Mouse (Mus musculus) G1E-ER4 (cell line): ENCODE results near the gene Ifnab. TPM values are rescaled to one million over a fixed set of nuclear protein-coding genes. Genes with fewer than 3 reads are reported as not detected.

Experiments
- GATA1 ChIP-seq: IDR thresholded peaks from one replicate; pipeline ENCODE4 v1.8.0; 2012; ENCODE audit warnings: low read length, inconsistent platforms
- polyA plus RNA-seq: library from polyadenylated mRNA; stranded (reverse); fragments of >175 nt; gene quantifications from 2 replicates; pipeline ENCODE4 v1.2.3, GENCODE M21; 2012

The Ifnab gene
- polyA plus RNA-seq, result not detected in 2 replicates

DNA sequence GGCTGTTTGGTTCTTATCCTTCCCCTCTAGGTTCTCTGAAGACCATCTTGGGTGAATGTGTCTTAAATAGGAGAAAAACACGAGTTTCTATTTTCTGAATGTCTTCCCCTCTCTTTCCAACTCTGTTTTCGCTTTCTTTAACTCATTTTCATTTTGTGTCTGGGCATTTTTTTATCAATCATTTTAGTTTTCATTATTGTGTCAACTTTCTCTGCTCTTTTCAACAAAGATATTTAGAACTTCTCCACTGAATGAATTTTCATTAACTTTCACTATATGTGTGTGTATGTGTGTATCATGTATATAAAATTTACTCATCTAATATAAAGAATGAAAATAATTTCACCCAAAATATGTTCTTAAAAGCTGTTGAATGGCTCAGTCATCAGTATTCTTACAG lies at the start of gene Ifnab:
TSS of gene Ifnab (minus strand) at position 101 of the 400 bp plus-strand sequence.
- TF ChIP-seq GATA1, result no peak

DNA sequence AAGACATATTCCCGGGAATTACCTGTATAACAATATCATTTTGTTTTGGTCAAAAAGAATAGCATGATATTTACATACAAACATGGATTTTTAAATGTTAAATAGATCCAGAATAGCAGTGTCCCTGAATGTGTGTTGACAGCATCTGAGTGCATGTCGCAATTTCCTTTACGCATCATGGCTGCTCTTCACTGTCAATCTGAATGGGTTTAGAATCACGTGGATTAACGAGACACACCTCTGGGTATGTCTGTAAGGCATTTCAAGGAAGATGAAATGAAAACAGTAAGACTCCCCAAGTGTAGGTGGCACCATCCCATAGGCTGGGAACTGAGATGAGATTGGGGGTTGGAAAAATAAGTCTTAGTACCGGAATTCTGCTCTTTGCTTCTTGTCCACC lies 47.9 kb upstream of the Ifnab start:
- TF ChIP-seq GATA1, result no peak

DNA sequence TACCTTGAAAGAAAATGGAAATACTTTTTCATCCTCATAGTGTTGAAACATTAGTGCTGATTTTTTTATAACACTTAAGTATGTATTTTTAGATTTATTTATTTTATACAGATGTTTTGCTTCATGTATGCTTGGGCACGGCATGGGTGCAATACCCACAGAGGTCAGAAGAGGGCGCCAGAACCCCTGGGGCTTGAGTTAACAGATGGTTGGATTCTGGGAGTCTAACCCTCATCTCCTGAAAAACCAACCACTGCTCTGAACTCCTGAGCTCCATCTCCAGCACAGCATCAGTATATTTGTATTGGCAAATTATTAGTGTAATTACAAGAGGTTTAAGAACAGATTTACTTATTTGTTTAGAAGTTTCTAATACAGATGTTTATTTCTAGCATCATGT lies 47.3 kb upstream of the Ifnab start:
- TF ChIP-seq GATA1, result no peak

- TF ChIP-seq GATA1, result no peak
Measured at GRCm38 (mm10) chr4:88727324-88727723, 36.2 kb upstream of the Ifnab start.

- TF ChIP-seq GATA1, result no peak
Measured at GRCm38 (mm10) chr4:88726727-88727126, 35.6 kb upstream of the Ifnab start.

DNA sequence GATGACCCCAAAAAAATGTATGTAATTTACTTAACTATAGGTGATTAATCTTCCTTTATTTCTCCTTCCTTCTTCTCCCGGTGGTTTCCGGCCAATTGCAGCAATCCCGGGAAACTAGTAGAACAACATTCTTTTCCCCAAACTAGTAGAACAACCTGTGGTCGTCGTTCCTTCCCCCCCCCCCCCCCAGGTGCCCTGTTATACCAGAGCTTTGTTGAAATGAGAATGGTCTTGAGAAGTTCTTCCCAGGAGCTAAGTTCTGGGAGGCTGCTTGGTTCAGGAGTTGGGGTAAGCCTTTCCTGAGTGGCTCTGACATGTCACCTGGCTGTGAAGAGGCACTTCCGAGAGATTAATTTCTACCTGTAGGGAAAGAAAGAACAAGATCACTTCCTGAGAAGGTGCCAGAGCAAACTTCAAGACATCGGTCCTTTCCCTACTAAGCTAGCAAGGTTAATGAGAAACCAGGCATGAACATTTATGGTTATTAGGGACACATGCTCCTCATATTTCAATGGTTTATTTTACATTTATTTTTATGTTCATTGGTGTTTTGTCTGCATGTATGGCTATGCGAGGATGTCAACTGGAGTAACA lies 32.4 kb upstream of the Ifnab start:
- TF ChIP-seq GATA1, result no peak

GRCm38 (mm10) chr4:88721791-88722721 lies 30.9 kb upstream of the Ifnab start, which contains the start of the genes Gm26566 and Klhl9:
Gm26566 (plus strand) TSS chr4:88721805.
Klhl9 (minus strand) TSS chr4:88722465.
- TF ChIP-seq GATA1, result no peak

- TF ChIP-seq GATA1, result no peak
Measured at GRCm38 (mm10) chr4:88718715-88719114, 27.6 kb upstream of the Ifnab start.

- TF ChIP-seq GATA1, result no peak
Measured at GRCm38 (mm10) chr4:88715059-88715458, 23.9 kb upstream of the Ifnab start.

GRCm38 (mm10) chr4:88714281-88714680 lies 23.1 kb upstream of the Ifnab start:
- TF ChIP-seq GATA1, result no peak

DNA sequence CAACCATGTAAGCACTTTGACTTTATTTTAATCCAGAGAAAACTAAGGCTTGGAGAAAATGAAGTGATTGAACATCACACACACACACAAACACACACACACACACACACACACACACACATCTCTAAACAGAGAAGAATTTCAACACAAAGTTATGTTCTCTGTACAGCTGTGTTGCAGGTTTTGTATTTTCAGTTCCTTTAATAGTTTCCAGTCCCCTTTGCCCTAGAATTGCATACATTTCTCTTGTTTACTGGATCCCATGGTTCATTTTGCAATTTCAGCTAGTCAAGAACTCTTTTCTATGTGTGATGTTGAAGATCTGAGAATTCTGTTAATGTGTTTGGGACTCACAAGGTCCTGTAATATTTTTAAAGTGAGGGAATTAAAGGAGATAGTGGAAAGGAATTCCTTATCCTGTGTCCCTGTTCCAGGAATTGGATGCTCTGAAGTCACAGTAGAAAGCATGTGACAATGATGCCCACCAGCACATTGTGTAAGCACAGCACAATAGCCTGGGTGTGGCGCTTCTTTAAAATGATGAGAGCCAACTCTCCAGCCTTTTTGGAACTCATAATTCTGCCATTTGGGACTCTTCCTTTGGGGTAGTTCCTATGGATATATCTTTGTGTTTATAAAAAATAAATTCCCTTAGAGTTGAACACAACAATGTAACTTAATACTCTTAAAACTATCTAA lies 16.1 kb upstream of the Ifnab start:
- TF ChIP-seq GATA1, result no peak

DNA sequence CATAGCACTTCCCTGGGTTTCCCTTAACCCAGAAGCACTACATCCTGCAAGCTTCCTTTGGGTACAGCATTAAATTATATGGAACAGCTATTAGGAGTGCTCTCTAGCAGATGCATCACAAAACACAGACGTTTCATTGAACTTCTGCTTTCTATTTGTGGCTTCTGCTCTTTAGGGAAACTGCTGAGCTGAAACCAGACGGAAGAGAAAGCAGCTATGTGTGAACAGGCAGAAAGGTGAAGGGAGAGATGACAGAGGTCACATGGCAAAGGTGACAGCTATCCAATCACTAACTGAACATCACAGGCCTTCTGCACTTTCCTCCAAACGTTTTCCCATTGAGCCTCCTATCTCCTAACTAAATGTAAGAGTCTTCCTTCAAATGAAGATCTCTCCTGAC lies 14.8 kb upstream of the Ifnab start:
- no peak for TF ChIP-seq GATA1

GRCm38 (mm10) chr4:88699301-88699700 lies 8.1 kb upstream of the Ifnab start:
- no peak for TF ChIP-seq GATA1

- no peak for TF ChIP-seq GATA1
Measured at GRCm38 (mm10) chr4:88698781-88699180, 7.6 kb upstream of the Ifnab start.

DNA sequence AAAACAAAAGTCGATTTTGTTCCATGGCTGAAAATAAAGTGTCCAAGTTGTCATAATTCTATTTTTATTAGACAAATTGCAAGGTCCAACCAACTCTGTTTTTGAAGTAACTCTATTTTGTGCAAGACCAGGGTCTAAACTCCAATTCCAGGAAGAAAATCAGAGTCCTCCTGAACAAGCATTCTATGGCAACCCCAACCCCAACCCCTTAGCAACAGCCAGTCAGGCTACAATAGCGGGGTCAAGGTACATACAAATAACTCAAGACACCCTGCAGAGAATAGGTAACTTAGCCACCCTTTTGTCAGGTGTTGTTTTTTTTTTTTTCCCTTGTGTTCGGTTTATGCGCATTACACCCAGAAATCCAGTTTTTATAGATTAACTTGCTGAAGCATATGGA lies 6.6 kb upstream of the Ifnab start:
- no peak for TF ChIP-seq GATA1

GRCm38 (mm10) chr4:88697108-88697507 lies 5.9 kb upstream of the Ifnab start:
- no peak for TF ChIP-seq GATA1

DNA sequence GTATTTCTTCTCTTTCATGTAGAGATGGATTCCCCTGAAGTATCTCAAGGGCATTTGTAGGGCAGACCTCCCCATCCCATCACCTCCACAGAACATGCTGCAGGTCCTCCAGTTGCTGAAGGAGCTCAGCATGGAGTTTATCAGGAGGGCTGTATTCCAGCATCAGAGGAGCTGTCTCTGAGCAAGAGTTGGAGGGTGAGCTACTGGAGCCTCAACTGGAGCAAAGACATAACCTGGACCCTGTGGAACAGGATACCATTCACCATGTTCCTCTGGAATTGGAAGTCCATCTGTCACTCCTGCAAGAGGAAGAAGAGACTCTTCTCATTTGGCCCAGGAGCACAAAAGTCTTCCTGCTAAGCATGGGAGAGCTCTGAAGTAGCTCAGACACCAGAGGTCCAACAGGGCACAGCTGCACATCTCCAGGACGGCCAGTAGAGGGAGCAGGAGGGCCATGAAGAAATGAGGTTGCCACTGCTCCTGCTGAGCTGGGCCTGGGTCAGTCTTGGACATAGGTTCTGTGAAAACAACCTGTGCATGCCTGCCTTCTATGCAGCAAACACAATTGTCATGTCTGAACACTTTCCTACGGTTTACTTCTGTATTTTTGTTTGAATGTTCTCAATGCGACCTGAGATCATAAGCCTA lies 5.2 kb upstream of the Ifnab start:
- no peak for TF ChIP-seq GATA1
